Mouse (Mus musculus) myocyte (in vitro differentiated cells): ENCODE data around the gene Parm1. TPM values are rescaled to one million over a fixed set of nuclear protein-coding genes. Genes with fewer than 3 reads are reported as not detected.

Experiments
- H3K27me3 ChIP-seq: one replicate; pipeline ENCODE4 v1.6.1; 2011; ENCODE audit not compliant: control insufficient read depth, insufficient read depth, insufficient read length
- H3K36me3 ChIP-seq: one replicate; pipeline ENCODE4 v1.6.1; 2011; ENCODE audit not compliant: control insufficient read depth, insufficient read depth
- H3K4me2 ChIP-seq: one replicate; pipeline ENCODE4 v1.6.1; 2011; ENCODE audit warnings: low read depth, control low read depth
- H3K4me3 ChIP-seq: one replicate; pipeline ENCODE4 v1.5.1; 2011; ENCODE audit warnings: mild to moderate bottlenecking, control low read depth, moderate library complexity
- H3K79me2 ChIP-seq: one replicate; pipeline ENCODE4 v1.6.1; 2011; ENCODE audit not compliant: control insufficient read depth, insufficient read depth
- H3ac ChIP-seq: one replicate; pipeline ENCODE4 v1.6.1; 2011; ENCODE audit not compliant: control insufficient read depth, insufficient read length
- CEBPB ChIP-seq: IDR thresholded peaks from 2 replicates; pipeline ENCODE4 v1.6.1; 2011; ENCODE audit warnings: mild to moderate bottlenecking, moderate library complexity; ENCODE audit not compliant: poor library complexity, insufficient read depth, severe bottlenecking
- E2F4 ChIP-seq: IDR thresholded peaks from one replicate; pipeline ENCODE4 v1.6.1; 2011; ENCODE audit warnings: mild to moderate bottlenecking, control low read depth, moderate library complexity; ENCODE audit not compliant: insufficient read depth
- MAX ChIP-seq: IDR thresholded peaks from one replicate; pipeline ENCODE4 v1.6.1; 2011; ENCODE audit warnings: low read depth, mild to moderate bottlenecking, control low read depth
- MYOD1 ChIP-seq, 3 experiments: IDR thresholded peaks; one replicate each; pipeline ENCODE4 v1.6.1; 2011; ENCODE audit warnings: control low read depth in 2 of 3, low read depth in 2 of 3, mild to moderate bottlenecking in 2 of 3, moderate library complexity in 1 of 3; ENCODE audit not compliant: insufficient read length in 2 of 3, control insufficient read depth in 1 of 3
- MYOG ChIP-seq, 3 experiments: IDR thresholded peaks; one replicate each; pipeline ENCODE4 v1.6.1; 2011; ENCODE audit warnings: control low read depth in 2 of 3, low read depth in 2 of 3, mild to moderate bottlenecking in 2 of 3; ENCODE audit not compliant: insufficient read length in 2 of 3, control insufficient read depth in 1 of 3, insufficient read depth in 1 of 3
- POLR2A ChIP-seq: IDR thresholded peaks from one replicate; pipeline ENCODE4 v1.6.1; 2011; ENCODE audit warnings: low read depth, mild to moderate bottlenecking, control low read depth, moderate library complexity; ENCODE audit not compliant: insufficient read length
- POLR2AphosphoS2 ChIP-seq: IDR thresholded peaks from one replicate; pipeline ENCODE4 v1.6.1; 2011; ENCODE audit warnings: low read depth, control low read depth; ENCODE audit not compliant: insufficient read length
- REST ChIP-seq: IDR thresholded peaks from one replicate; pipeline ENCODE4 v1.6.1; 2011; ENCODE audit warnings: mild to moderate bottlenecking, control low read depth, moderate library complexity; ENCODE audit not compliant: insufficient read depth, insufficient read length
- SRF ChIP-seq: IDR thresholded peaks from one replicate; pipeline ENCODE4 v1.6.1; 2011; ENCODE audit warnings: low read depth; ENCODE audit not compliant: control insufficient read depth, insufficient read length
- TCF12 ChIP-seq: IDR thresholded peaks from one replicate; pipeline ENCODE4 v1.6.1; 2011; ENCODE audit warnings: mild to moderate bottlenecking, control low read depth; ENCODE audit not compliant: poor library complexity, insufficient read depth, severe bottlenecking
- TCF3 ChIP-seq: IDR thresholded peaks from one replicate; pipeline ENCODE4 v1.6.1; 2011; ENCODE audit warnings: low read depth, control low read depth; ENCODE audit not compliant: insufficient read length
- USF1 ChIP-seq: IDR thresholded peaks from one replicate; pipeline ENCODE4 v1.6.1; 2011; ENCODE audit warnings: low read depth, mild to moderate bottlenecking, control low read depth, moderate library complexity
- polyA plus RNA-seq: library from polyadenylated mRNA; unstranded; fragments of >200 nt; fragmentation: generic; extraction: Trizol; gene quantifications from one replicate; pipeline ENCODE4 v1.2.1, GENCODE M21; 2012; ENCODE audit warnings: missing spikeins

Parm1 gene
- polyA plus RNA-seq, 1 experiment: 1.5 TPM

- Histone ChIP-seq H3K27me3 (no peaks in the 10 kb centered on the region), H3K36me3 (no peaks in the 10 kb centered on the region), H3K79me2 (no peaks in the 10 kb centered on the region), H3K4me2 (no peak overlapping the region), H3ac (no peak overlapping the region), H3K4me3 (no peak overlapping the region)
- TF ChIP-seq TCF3 (no peak), TCF12 (no peak), CEBPB (no peak), MAX (no peak), MYOD1 (IDR thresholded peaks at IDR 0.05; ENCODE audit: control insufficient read depth in 1 of 3, insufficient read length in 2 of 3, low read depth in 2 of 3) (no peak), MYOG (IDR thresholded peaks at IDR 0.05; ENCODE audit: control insufficient read depth in 1 of 3, insufficient read depth in 1 of 3, insufficient read length in 2 of 3, low read depth in 2 of 3) (no peak), USF1 (no peak), SRF (no peak), E2F4 (no peak), POLR2AphosphoS2 (no peak), POLR2A (no peak), REST (no peak)
Observed at GRCm38 (mm10) chr5:91532748-91533496, 15.5 kb downstream of the Parm1 start.

DNA sequence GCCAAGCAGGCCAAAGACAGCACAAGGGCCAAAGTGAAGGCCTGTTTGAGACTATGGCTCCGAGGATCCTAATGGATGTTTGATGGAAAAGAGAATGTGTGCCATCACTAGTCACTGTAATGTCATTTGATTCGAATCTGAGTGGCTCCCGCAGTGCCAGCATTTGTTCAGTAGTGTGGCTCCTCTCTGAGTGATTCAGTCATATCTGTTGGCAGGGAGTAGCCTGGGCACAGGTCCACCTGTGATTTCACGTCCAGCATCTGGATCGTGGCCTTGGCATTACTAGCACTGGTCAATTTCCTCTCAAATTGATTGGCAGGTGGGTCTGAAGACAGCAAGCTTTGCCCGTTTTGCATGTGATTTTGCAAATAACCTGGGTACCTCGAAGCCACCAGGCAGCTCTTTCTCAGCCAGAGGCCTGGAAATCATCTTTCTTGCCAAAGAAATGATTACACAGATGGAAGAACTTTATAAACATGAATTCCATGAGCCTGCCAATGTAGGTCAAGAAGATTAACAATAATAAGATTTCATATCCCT is 41.7 kb downstream of the Parm1 start:
- Histone ChIP-seq H3K36me3 (no peaks in the 10 kb centered on the region), H3ac (no peak overlapping the region), H3K79me2 (no peaks in the 10 kb centered on the region), H3K4me3 (no peak overlapping the region), H3K4me2 (no peak overlapping the region), H3K27me3 (no peaks in the 10 kb centered on the region)
- TF ChIP-seq SRF: no peak
- no peak for TF ChIP-seq MYOG (IDR thresholded peaks at IDR 0.05; ENCODE audit: control insufficient read depth in 1 of 3, insufficient read depth in 1 of 3, insufficient read length in 2 of 3, low read depth in 2 of 3)
- TF ChIP-seq MYOD1 (IDR thresholded peaks at IDR 0.05; ENCODE audit: control insufficient read depth in 1 of 3, insufficient read length in 2 of 3, low read depth in 2 of 3): no peak
- TF ChIP-seq CEBPB: no peak
- TF ChIP-seq POLR2A: no peak
- no peak for TF ChIP-seq REST
- TF ChIP-seq POLR2AphosphoS2: no peak
- no peak for TF ChIP-seq TCF12
- no peak for TF ChIP-seq MAX
- no peak for TF ChIP-seq USF1
- TF ChIP-seq E2F4: no peak
- no peak for TF ChIP-seq TCF3

DNA sequence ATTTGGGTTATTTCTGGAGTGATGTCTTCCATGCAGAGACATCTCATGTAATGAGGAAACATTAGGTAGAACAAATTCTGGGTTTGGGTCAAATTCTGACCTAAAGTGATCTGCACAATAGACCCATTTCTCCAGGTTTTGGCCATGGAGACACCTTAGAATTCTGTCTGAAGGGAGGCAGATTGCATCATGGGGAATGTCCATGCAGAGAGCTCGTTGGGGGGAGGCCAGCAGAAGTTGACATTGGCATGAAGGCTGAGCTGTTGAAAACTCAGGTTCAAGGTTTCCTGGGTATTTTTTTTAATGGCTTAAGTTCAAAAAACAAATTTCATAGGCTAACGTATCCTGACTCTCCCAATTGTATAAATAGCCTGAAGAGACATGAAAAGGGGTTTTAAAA is 42.3 kb downstream of the Parm1 start:
- H3K79me2 ChIP-seq: no peaks in the 10 kb centered on the region
- no peak overlapping the region for H3ac ChIP-seq
- TF ChIP-seq TCF12 (no peak), MYOG (IDR thresholded peaks at IDR 0.05; ENCODE audit: control insufficient read depth in 1 of 3, insufficient read depth in 1 of 3, insufficient read length in 2 of 3, low read depth in 2 of 3) (no peak), POLR2AphosphoS2 (no peak), MAX (no peak), USF1 (no peak), REST (no peak), TCF3 (no peak), MYOD1 (IDR thresholded peaks at IDR 0.05; ENCODE audit: control insufficient read depth in 1 of 3, insufficient read length in 2 of 3, low read depth in 2 of 3) (no peak), E2F4 (no peak)
- no peaks in the 10 kb centered on the region for H3K27me3 ChIP-seq
- H3K4me2 ChIP-seq: no peak overlapping the region
- H3K4me3 ChIP-seq: no peak overlapping the region
- no peaks in the 10 kb centered on the region for H3K36me3 ChIP-seq

- Histone ChIP-seq H3K36me3 (no peaks in the 10 kb centered on the region), H3K4me3 (no peak overlapping the region), H3ac (no peak overlapping the region), H3K4me2 (no peak overlapping the region), H3K79me2 (no peaks in the 10 kb centered on the region), H3K27me3 (no peaks in the 10 kb centered on the region)
- TF ChIP-seq REST (no peak), CEBPB (no peak), MYOD1 (IDR thresholded peaks at IDR 0.05; ENCODE audit: control insufficient read depth in 1 of 3, insufficient read length in 2 of 3, low read depth in 2 of 3) (no peak), POLR2AphosphoS2 (no peak), USF1 (no peak), TCF3 (no peak), MAX (no peak), MYOG (IDR thresholded peaks at IDR 0.05; ENCODE audit: control insufficient read depth in 1 of 3, insufficient read depth in 1 of 3, insufficient read length in 2 of 3, low read depth in 2 of 3) (no peak), SRF (no peak), E2F4 (no peak), POLR2A (no peak), TCF12 (no peak)
Observed at GRCm38 (mm10) chr5:91561394-91561793, 44.0 kb downstream of the Parm1 start.

DNA sequence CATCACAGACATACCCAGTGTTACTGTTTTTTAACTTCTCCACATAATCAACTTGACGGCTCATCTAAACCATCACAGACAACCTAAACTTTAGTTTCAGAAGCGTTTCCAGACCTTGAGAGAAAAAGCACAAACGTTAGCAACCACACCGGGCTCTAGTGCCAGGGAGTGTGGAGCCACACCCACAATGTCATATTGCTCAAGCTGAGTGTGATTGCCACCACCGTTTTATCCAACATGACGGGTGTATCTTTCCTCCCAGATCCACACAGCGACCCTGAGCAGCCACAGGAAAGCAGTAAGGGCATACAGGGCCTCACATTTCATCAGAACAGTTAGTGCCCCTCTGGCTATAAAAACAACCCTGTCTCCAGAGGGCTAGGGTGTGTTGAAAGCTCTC is 45.1 kb downstream of the Parm1 start:
- no peaks in the 10 kb centered on the region for H3K79me2 ChIP-seq
- H3K36me3 ChIP-seq: no peaks in the 10 kb centered on the region
- H3K27me3 ChIP-seq: no peaks in the 10 kb centered on the region
- H3K4me3 ChIP-seq: no peak overlapping the region
- TF ChIP-seq POLR2AphosphoS2: no peak
- TF ChIP-seq E2F4: no peak
- TF ChIP-seq TCF3: no peak
- no peak for TF ChIP-seq CEBPB
- no peak for TF ChIP-seq USF1
- no peak for TF ChIP-seq REST
- no peak for TF ChIP-seq POLR2A
- H3K4me2 ChIP-seq: no peak overlapping the region
- H3ac ChIP-seq: no peak overlapping the region
